Mouse (Mus musculus): ENCODE measurements around the gene Plpp7. TPM values are rescaled to one million over a fixed set of nuclear protein-coding genes. Genes with fewer than 3 reads are reported as not detected.

The Plpp7 gene
- polyA plus RNA-seq, 1 experiment = 2.6 TPM

DNA sequence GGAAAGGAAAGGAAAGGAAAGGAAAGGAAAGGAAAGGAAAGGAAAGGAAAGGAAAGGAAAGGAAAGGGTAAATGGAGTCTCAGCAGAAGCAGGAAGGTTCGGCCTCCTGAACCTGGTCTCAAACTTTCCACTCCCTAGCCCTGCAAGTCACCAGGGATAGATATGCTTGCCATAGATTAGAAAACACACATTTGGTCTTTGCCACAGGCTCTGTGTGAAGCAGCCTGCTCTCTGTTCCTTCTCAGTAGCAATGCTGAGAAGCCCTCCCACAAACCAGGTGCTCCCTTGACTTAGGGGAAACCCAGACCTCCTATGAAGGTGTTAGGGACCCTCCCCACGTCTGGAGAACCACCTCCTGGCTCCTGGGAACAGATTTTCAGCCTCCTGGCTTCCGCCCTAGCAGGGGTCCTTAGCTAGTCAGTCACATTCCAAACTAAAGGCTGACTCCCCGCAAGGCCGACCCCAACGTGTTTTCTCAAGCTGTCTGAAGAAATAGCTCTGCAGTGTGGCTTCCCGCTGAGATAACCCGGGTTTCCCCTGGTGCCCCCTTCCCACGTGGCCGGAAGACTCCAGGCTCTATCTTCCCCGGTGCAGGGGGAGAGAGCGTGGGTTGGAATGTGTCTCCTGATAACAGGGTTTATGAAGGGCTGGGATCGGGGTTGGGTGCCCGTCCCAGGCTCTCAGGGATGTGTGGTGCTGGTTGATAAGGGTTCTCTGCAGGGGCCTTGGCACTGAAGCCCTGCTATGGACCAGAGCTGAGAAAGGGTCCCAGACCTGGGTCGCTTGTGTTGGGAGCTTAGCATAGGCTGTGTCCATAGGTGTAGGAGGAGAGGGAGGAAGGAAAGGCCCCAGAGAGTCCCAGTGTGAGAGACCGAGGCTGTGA lies 32.6 kb downstream of the Plpp7 start:
- Histone ChIP-seq H3K36me3 (ENCODE audit: control insufficient read depth, insufficient read depth, low read length) (no peaks in the 10 kb centered on the region), H3K4me3 (ENCODE audit: extremely low read depth, insufficient read depth, insufficient read length) (no peak overlapping the region), H3K4me1 (ENCODE audit: control insufficient read depth, insufficient read depth, insufficient read length) (peaks cover 3% of the 10 kb centered on the region; the same call in 1 of the 2 replicates), H3K27me3 (ENCODE audit: control insufficient read depth, insufficient read depth, low read length) (no peaks in the 10 kb centered on the region), H3K27ac (ENCODE audit: insufficient read depth, low read length) (peak overlapping the region; percentile 44; the same call in 1 of the 2 replicates)
- 46% methylated on average over 16 of the region's 16 CpGs for WGBS
- no peak for DNase-seq (ENCODE audit: low read depth in 1 of 2, low spot score in 2 of 2)
- no peak for TF ChIP-seq CTCF (IDR thresholded peaks at IDR 0.05; ENCODE audit: extremely low read depth, insufficient read depth, insufficient read length, insufficient replicate concordance)
- TF ChIP-seq POLR2A (IDR thresholded peaks at IDR 0.05; ENCODE audit: low read depth, low read length) = no peak

DNA sequence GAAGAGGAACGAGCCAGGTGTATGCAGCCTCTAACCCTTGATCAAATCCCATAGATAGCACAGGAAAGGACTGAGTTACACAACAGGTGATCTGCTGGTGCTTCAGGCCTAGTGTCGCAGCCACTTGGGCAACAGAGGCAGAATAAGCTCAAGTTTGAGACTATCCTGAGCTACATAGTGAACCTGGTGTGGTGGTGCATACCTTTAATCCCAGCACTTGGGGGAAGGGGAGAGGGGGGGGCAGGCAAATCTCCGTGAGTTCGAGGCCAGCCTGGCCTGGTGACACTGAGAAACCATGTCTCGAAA lies 33.2 kb downstream of the Plpp7 start:
- H3K27ac ChIP-seq (ENCODE audit: insufficient read depth, low read length) = peak overlapping the region; percentile 44; the same call in 1 of the 2 replicates
- TF ChIP-seq POLR2A (IDR thresholded peaks at IDR 0.05; ENCODE audit: low read depth, low read length) = no peak
- no peak for TF ChIP-seq CTCF (IDR thresholded peaks at IDR 0.05; ENCODE audit: extremely low read depth, insufficient read depth, insufficient read length, insufficient replicate concordance)
- H3K4me3 ChIP-seq (ENCODE audit: extremely low read depth, insufficient read depth, insufficient read length) = no peak overlapping the region
- H3K27me3 ChIP-seq (ENCODE audit: control insufficient read depth, insufficient read depth, low read length) = no peaks in the 10 kb centered on the region
- no peaks in the 10 kb centered on the region for H3K36me3 ChIP-seq (ENCODE audit: control insufficient read depth, insufficient read depth, low read length)
- no peak for DNase-seq (ENCODE audit: low read depth in 1 of 2, low spot score in 2 of 2)
- WGBS = 86% methylated on average over 5 of the region's 5 CpGs
- peaks cover 3% of the 10 kb centered on the region; the same call in 1 of the 2 replicates for H3K4me1 ChIP-seq (ENCODE audit: control insufficient read depth, insufficient read depth, insufficient read length)

DNA sequence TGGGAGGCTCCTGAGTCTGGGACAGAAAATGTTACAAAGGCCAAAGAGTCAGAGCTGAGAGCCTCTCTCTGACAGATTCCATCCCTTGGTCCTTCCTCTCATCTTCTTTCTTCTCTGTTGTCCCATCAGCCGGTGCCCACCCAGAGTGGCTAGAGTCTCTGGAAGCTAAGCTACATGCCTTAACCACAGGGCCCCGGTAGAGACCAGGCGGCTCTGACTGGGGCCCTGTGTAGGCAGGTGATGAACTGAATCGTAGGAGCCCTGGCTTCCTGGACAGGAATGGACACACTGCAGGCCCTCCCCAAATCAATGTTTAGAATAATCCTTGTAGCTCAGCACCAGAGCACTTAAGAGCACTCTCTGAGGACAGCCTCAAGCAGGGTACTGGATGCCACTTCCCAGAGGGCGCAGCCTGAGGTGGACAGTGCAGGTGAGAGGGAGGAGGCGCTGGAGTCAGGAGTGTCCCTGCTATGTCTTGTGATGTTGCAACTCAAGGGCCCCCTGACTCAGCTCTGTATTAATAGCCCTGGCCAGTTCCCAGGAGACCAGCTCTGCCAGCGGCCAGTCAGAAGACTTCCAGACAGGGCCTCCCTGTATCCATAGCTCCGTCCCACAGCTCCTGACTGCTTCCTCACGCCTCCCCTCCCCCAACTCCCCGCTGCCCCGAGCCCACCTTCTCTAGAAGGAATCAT lies 34.2 kb downstream of the Plpp7 start:
- TF ChIP-seq CTCF (IDR thresholded peaks at IDR 0.05; ENCODE audit: extremely low read depth, insufficient read depth, insufficient read length, insufficient replicate concordance) (no peak), POLR2A (IDR thresholded peaks at IDR 0.05; ENCODE audit: low read depth, low read length) (no peak)
- no peak for DNase-seq (ENCODE audit: low read depth in 1 of 2, low spot score in 2 of 2)
- peaks cover 3% of the 10 kb centered on the region; the same call in 1 of the 2 replicates for H3K4me1 ChIP-seq (ENCODE audit: control insufficient read depth, insufficient read depth, insufficient read length)
- H3K27ac ChIP-seq (ENCODE audit: insufficient read depth, low read length) = no peak overlapping the region
- H3K27me3 ChIP-seq (ENCODE audit: control insufficient read depth, insufficient read depth, low read length) = no peaks in the 10 kb centered on the region
- H3K36me3 ChIP-seq (ENCODE audit: control insufficient read depth, insufficient read depth, low read length) = no peaks in the 10 kb centered on the region
- no peak overlapping the region for H3K4me3 ChIP-seq (ENCODE audit: extremely low read depth, insufficient read depth, insufficient read length)
- 87% methylated on average over 11 of the region's 11 CpGs for WGBS

DNA sequence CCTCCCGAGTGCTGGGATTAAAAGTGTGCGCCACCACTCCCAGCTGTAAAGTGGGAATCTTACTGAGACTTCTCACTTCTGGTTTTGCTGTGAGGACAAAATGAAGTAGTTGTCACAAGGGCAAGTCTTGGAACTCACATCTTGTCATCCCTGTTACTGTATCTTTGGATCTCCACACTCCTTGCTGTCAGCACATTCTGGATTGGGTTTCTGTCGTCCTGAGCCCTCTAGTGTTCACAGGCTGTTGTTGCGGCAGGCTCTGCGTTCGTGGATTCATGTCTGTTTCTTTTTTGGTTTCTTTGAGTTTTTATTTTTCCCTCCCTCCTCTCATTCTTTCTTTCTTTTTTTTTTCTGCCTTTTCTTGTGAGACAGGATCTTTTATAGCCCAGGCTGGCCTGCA lies 35.1 kb downstream of the Plpp7 start:
- H3K27me3 ChIP-seq (ENCODE audit: control insufficient read depth, insufficient read depth, low read length) = no peaks in the 10 kb centered on the region
- peaks cover 3% of the 10 kb centered on the region; the same call in 1 of the 2 replicates for H3K4me1 ChIP-seq (ENCODE audit: control insufficient read depth, insufficient read depth, insufficient read length)
- H3K27ac ChIP-seq (ENCODE audit: insufficient read depth, low read length) = no peak overlapping the region
- WGBS = 35% methylated on average over 6 of the region's 6 CpGs
- DNase-seq (ENCODE audit: low read depth in 1 of 2, low spot score in 2 of 2) = peak in 1 of 2 experiments; percentile 28
- no peak overlapping the region for H3K4me3 ChIP-seq (ENCODE audit: extremely low read depth, insufficient read depth, insufficient read length)
- TF ChIP-seq POLR2A (IDR thresholded peaks at IDR 0.05; ENCODE audit: low read depth, low read length) (no peak), CTCF (IDR thresholded peaks at IDR 0.05; ENCODE audit: extremely low read depth, insufficient read depth, insufficient read length, insufficient replicate concordance) (peak; percentile 76; the same call in 1 of the 2 replicates)
- H3K36me3 ChIP-seq (ENCODE audit: control insufficient read depth, insufficient read depth, low read length) = no peaks in the 10 kb centered on the region

DNA sequence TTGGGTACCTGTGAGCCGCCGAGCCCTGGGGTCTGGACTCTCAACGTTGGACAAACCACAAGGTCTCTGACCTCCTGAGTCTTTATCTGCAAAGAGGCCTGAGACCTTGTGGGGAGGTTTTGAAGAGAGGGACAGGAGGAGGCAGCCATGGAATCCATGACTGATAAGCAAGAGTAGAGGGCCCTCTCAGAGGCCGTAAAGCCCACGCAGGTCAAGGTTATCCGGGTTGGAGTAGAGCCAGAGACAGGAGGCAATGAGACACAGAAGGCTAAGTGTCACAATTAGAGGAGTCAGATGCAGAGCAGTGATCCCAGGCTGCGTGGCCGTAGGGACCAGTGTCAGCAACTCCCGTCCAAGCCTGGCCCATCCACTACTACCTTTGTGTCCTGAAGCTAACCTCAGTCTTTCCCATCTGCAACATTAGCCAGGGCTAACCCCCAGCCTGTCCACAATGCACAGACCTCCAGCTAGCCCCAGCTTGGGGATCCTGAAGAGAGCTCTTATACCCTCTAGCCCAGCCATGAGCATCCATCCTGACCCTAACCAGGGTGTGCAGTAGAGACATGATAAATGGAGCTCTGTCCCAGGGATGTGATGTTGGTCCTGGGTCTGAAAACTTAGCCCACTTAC lies 36.0 kb downstream of the Plpp7 start:
- peaks cover 3% of the 10 kb centered on the region; the same call in 1 of the 2 replicates for H3K4me1 ChIP-seq (ENCODE audit: control insufficient read depth, insufficient read depth, insufficient read length)
- no peak overlapping the region for H3K4me3 ChIP-seq (ENCODE audit: extremely low read depth, insufficient read depth, insufficient read length)
- TF ChIP-seq POLR2A (IDR thresholded peaks at IDR 0.05; ENCODE audit: low read depth, low read length) (no peak), CTCF (IDR thresholded peaks at IDR 0.05; ENCODE audit: extremely low read depth, insufficient read depth, insufficient read length, insufficient replicate concordance) (no peak)
- no peak overlapping the region for H3K27ac ChIP-seq (ENCODE audit: insufficient read depth, low read length)
- H3K27me3 ChIP-seq (ENCODE audit: control insufficient read depth, insufficient read depth, low read length) = no peaks in the 10 kb centered on the region
- WGBS = 84% methylated on average over 9 of the region's 9 CpGs
- H3K36me3 ChIP-seq (ENCODE audit: control insufficient read depth, insufficient read depth, low read length) = no peaks in the 10 kb centered on the region
- DNase-seq (ENCODE audit: low read depth in 1 of 2, low spot score in 2 of 2) = no peak

DNA sequence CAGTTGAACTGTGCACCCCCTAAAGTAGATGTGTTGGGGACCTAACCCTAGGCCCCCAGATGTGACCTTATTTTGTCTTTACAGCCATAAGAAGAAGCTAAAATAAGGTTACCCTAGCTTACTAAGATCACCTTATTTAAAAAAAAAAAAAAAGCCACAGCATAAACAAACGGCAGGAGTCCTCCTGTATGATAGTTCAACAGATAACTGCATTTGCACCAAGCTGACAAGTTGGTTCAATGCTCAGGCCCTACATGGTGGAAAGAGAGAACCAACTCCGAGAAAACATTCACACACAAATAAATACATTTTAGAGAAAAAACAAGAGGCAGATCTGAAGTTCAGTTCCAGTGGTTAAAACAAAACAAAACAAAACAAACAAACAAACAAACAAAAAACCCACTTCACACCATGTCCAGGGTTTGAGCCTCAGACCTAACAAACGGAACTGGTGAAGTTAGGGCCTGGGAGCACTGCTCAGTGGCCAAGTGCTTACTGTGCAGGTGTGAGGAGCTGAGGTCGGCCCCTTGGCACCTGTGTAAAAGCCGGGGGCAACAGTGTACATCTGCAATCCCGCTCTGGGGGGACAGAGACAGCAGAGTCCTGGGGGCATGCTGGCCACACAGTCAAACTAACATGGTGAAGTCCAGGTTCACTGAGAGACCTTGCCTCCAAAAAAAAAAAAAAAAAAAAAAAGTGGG lies 36.7 kb downstream of the Plpp7 start:
- TF ChIP-seq POLR2A (IDR thresholded peaks at IDR 0.05; ENCODE audit: low read depth, low read length) = no peak
- no peak for TF ChIP-seq CTCF (IDR thresholded peaks at IDR 0.05; ENCODE audit: extremely low read depth, insufficient read depth, insufficient read length, insufficient replicate concordance)
- no peak overlapping the region for H3K27ac ChIP-seq (ENCODE audit: insufficient read depth, low read length)
- WGBS = 73% methylated on average over 6 of the region's 6 CpGs
- no peaks in the 10 kb centered on the region for H3K36me3 ChIP-seq (ENCODE audit: control insufficient read depth, insufficient read depth, low read length)
- H3K27me3 ChIP-seq (ENCODE audit: control insufficient read depth, insufficient read depth, low read length) = no peaks in the 10 kb centered on the region
- no peak overlapping the region for H3K4me3 ChIP-seq (ENCODE audit: extremely low read depth, insufficient read depth, insufficient read length)
- DNase-seq (ENCODE audit: low read depth in 1 of 2, low spot score in 2 of 2) = no peak
- peaks cover 3% of the 10 kb centered on the region; the same call in 1 of the 2 replicates for H3K4me1 ChIP-seq (ENCODE audit: control insufficient read depth, insufficient read depth, insufficient read length)
